Mouse (Mus musculus) forebrain, postnatal 0 days (tissue): ENCODE measurements around the gene Gm18596. TPM values are rescaled to one million over a fixed set of nuclear protein-coding genes. Genes with fewer than 3 reads are reported as not detected.
"Not testable (repeated sequence)": the region's sequence is repeated elsewhere in the genome, so short reads cannot be mapped to it uniquely, and the experiment has no call there.

ENCODE experiments used
- ATAC-seq: fragments of 200-750 bp; cut with Nextera tagmentation; 2 replicates; pipeline ENCODE4 v1.8.0; 2017; ENCODE audit warnings: mild to moderate bottlenecking, moderate library complexity
- DNase-seq: peaks from one replicate; pipeline ENCODE4 v3.0.0-alpha.2; 2015
- H3K27ac ChIP-seq: fragments of 300-500 bp; sonication (generic); 2 replicates; pipeline ENCODE4 v1.5.1; 2014; ENCODE audit warnings: low read depth, mild to moderate bottlenecking, antibody characterized with exemption, low read length, moderate library complexity, mixed read lengths
- H3K27me3 ChIP-seq: fragments of 300-500 bp; sonication (generic); 2 replicates; pipeline ENCODE4 v1.6.1; 2014; ENCODE audit warnings: mild to moderate bottlenecking, low read length, mixed read lengths; ENCODE audit not compliant: insufficient read depth
- H3K36me3 ChIP-seq: fragments of 300-500 bp; sonication (generic); 2 replicates; pipeline ENCODE4 v1.6.1; 2014; ENCODE audit warnings: mild to moderate bottlenecking, moderate library complexity; ENCODE audit not compliant: insufficient read depth
- H3K4me1 ChIP-seq: fragments of 300-500 bp; sonication (generic); 2 replicates; pipeline ENCODE4 v1.6.1; 2014; ENCODE audit warnings: antibody characterized with exemption; ENCODE audit not compliant: insufficient read depth
- H3K4me2 ChIP-seq: fragments of 300-500 bp; sonication (generic); 2 replicates; pipeline ENCODE4 v1.6.1; 2014; ENCODE audit warnings: low read depth, mild to moderate bottlenecking, moderate library complexity
- H3K4me3 ChIP-seq: fragments of 300-500 bp; sonication (generic); 2 replicates; pipeline ENCODE4 v1.5.1; 2014; ENCODE audit warnings: low read depth, low read length, mixed read lengths
- H3K9ac ChIP-seq: fragments of 300-500 bp; sonication (generic); 2 replicates; pipeline ENCODE4 v1.6.1; 2014; ENCODE audit warnings: mild to moderate bottlenecking
- H3K9me3 ChIP-seq: fragments of 300-500 bp; sonication (generic); 2 replicates; pipeline ENCODE4 v1.6.1; 2016; ENCODE audit warnings: low read length
- CTCF ChIP-seq: sonication (generic); IDR thresholded peaks from 2 replicates; pipeline ENCODE4 v1.5.1; 2016; ENCODE audit warnings: antibody characterized with exemption, control low read depth, low read depth
- WGBS: fragments of 180-500 bp; shearing (Covaris S2); extraction: QIAGEN DNeasy Blood & Tissue Kit; methylation state at CpG from one replicate; pipeline ENCODE4 v1.1.7; 2014; 5-methylcytosine and 5-hydroxymethylcytosine counted together
- polyA plus RNA-seq: library from polyadenylated mRNA; unstranded; fragments of >200 nt; fragmentation: Nextera tagmentation; extraction: Ambion mirVana; gene quantifications from 2 replicates; pipeline ENCODE4 v1.2.1, GENCODE M21; 2015
- total RNA-seq: library from RNA; depleted of rRNA; stranded (reverse); fragments of >200 nt; gene quantifications from 2 replicates; pipeline ENCODE4 v1.2.3, GENCODE M21; 2014

Gm18596 gene
- total and polyA plus RNA-seq, 2 experiments from 2014 or later, result not detected

DNA sequence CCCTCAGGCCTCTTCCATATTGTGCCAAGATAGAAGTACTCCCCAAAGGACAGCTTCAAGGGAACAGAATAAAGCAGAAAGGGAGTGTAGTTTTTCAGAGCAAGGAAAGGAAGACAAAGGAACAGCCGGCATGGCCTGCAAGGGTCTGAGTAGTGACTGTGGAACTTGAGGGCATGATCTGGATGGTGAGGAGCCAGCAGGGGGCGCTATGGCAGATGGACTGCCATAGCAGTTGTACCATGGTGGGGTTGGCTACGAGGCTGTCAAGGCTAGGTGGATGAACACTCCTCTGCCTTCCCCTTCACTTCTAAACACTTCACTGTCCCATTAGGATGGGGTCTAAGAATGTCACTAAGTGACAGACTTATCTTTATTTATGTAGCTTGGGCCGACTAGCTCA lies 13.2 kb downstream of the Gm18596 start:
- no peak overlapping the region for H3K4me2 ChIP-seq
- WGBS, result 46% methylated on average over 4 of the region's 4 CpGs
- no peaks in the 10 kb centered on the region for H3K4me1 ChIP-seq
- H3K9ac ChIP-seq, result no peak overlapping the region
- ATAC-seq (no peak), DNase-seq (no peak)
- no peak overlapping the region for H3K27ac ChIP-seq
- no peak overlapping the region for H3K4me3 ChIP-seq
- H3K36me3 ChIP-seq, result no peaks in the 10 kb centered on the region
- no peak; the same call in 1 of the 2 replicates for TF ChIP-seq CTCF
- H3K27me3 ChIP-seq, result no peaks in the 10 kb centered on the region
- no peaks in the 10 kb centered on the region for H3K9me3 ChIP-seq

DNA sequence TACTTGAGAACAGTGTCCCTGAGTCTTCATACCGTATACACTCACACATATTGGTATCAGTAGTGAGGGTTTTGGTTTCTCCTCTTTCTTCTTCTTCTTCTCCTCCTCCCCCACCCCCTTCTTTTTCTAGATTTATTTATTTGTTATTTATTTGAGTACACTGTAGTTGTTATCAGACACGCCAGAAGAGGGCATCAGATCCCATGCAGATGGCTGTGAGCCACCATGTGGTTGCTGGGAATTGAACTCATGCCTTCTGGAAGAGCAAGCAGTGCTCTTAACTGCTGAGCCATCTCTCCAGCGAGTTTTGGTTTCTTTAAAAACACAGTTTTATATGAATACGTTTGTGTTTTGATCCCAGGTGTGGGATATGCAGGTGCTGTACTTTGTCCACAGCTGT lies 14.2 kb downstream of the Gm18596 start:
- DNase-seq (no peak), ATAC-seq (no peak)
- no peaks in the 10 kb centered on the region for H3K9me3 ChIP-seq
- H3K27me3 ChIP-seq, result no peaks in the 10 kb centered on the region
- no peak overlapping the region for H3K27ac ChIP-seq
- H3K36me3 ChIP-seq, result no peaks in the 10 kb centered on the region
- WGBS, result 61% methylated on average over 4 of the region's 4 CpGs
- H3K4me3 ChIP-seq, result no peak overlapping the region
- no peaks in the 10 kb centered on the region for H3K4me1 ChIP-seq
- TF ChIP-seq CTCF, result no peak
- H3K4me2 ChIP-seq, result no peak overlapping the region
- H3K9ac ChIP-seq, result no peak overlapping the region

DNA sequence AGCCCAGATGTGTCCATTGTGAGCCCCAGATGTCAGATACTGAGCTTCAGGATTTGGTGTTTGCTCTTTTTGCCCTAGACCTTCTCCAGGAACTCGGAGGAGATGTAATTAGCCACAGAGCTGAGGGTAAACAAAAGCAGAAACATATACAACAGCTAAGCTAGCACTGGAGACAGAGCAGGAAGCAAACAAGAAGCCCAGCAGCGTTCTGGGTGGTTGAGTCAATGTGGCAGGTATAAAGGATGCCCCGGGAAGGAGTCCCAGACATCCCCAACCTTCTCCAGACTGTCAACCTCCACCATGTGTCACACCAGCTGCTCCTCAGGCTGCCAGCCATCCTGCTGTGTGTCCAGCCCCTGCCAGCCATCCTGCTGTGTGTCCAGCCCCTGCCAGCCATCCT lies 16.3 kb downstream of the Gm18596 start, which contains the start of gene Gm10100:
Gene Gm10100, plus strand, starts transcription at position 301 of the 400 bp plus-strand sequence.
- no peak within 1 kb of the TSS for H3K4me3 ChIP-seq
- TF ChIP-seq CTCF, result no peak
- H3K27ac ChIP-seq, result no peak within 1 kb of the TSS
- H3K27me3 ChIP-seq, result no peaks in the 10 kb centered on the region
- WGBS, result 21% methylated on average over 3 of the region's 3 CpGs
- no peak for DNase-seq
- H3K9me3 ChIP-seq, result no peaks in the 10 kb centered on the region
- H3K4me1 ChIP-seq, result no peaks in the 10 kb centered on the region
- ATAC-seq, result no peak
- H3K36me3 ChIP-seq, result no peaks in the 10 kb centered on the region
- no peak within 1 kb of the TSS for H3K9ac ChIP-seq
- no peak within 1 kb of the TSS for H3K4me2 ChIP-seq

DNA sequence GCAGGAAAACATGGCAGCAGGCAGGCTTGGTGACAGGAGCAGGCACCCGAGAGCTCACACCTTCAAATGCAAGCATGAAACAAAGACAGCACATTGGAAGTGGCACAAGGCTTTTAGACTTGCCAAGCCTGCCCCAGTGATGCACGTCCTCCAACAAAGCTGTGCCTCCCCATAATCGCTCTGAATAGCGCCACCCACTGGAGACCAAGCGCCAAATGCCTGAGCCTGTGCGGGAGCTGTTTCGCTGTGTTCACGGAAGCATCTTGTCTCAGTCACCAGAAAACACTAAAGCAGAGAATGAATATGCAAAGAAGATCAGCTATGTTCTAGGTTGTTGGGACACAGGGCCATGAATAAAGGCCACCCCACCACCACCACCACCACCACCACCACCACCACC lies 17.6 kb downstream of the Gm18596 start:
- WGBS, result 72% methylated on average over 8 of the region's 8 CpGs

DNA sequence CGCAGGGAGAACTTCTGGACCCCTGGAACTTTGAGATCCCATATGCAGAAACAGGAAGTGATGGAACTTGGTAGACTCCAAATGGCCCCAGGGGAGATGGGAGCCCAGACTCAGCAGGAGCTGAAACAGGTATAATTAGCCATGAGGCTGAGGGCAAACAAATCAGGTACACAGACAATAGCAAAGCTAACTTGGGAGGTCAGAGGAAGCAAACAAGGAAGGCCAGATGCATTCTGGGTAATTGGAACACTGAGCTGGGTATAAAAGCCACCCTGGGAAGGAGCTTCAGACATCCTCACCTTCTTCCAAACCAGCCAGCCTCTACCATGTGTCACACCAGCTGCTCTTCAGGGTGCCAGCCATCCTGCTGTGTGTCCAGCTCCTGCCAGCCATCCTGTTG lies 22.1 kb downstream of the Gm18596 start, which contains the start of gene Krtap12-1:
Gene Krtap12-1, plus strand, starts transcription at position 301 of the 400 bp plus-strand sequence.
- not testable (repeated sequence) for H3K9me3 ChIP-seq, DNase-seq, H3K4me2 ChIP-seq, H3K27ac ChIP-seq, H3K27me3 ChIP-seq, H3K4me1 ChIP-seq, H3K4me3 ChIP-seq, ATAC-seq, H3K36me3 ChIP-seq, H3K9ac ChIP-seq
- WGBS, result 73% methylated on average over 1 of the region's 1 CpGs

More for the DNA sequence above, 17.6 kb downstream of the Gm18596 start:
- Histone ChIP-seq H3K4me3 (no peak overlapping the region), H3K9ac (no peak overlapping the region), H3K27me3 (no peaks in the 10 kb centered on the region), H3K27ac (no peak overlapping the region), H3K9me3 (no peaks in the 10 kb centered on the region), H3K4me1 (no peaks in the 10 kb centered on the region), H3K36me3 (no peaks in the 10 kb centered on the region), H3K4me2 (no peak overlapping the region)
- DNase-seq (no peak), ATAC-seq (no peak)
- no peak for TF ChIP-seq CTCF

DNA sequence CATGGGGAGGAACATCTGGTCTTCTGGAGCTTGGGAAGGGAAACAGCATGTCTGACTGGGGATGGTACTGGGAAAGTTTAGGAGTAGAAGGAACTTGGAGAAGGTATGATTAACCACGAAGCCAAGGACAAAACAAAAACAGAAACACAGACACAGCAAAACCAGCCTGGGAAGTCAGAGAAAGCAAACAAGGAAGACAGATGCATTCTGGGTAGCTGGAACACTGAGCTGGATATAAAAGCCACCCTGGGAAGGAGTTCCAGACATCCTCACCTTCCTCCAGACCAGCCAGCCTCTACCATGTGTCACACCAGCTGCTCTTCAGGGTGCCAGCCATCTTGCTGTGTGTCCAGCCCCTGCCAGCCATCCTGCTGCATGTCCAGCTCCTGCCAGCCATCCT lies 26.9 kb downstream of the Gm18596 start, which contains the start of gene Gm10142:
Gene Gm10142, plus strand, starts transcription at position 301 of the 400 bp plus-strand sequence.
- H3K9ac ChIP-seq, result no peak within 1 kb of the TSS
- H3K4me1 ChIP-seq, result no peaks in the 10 kb centered on the region
- no peaks in the 10 kb centered on the region for H3K36me3 ChIP-seq
- H3K4me2 ChIP-seq, result no peak within 1 kb of the TSS
- no peaks in the 10 kb centered on the region for H3K9me3 ChIP-seq
- no peaks in the 10 kb centered on the region for H3K27me3 ChIP-seq
- H3K27ac ChIP-seq, result no peak within 1 kb of the TSS
- ATAC-seq (no peak), DNase-seq (no peak)
- 96% methylated on average over 1 of the region's 1 CpGs for WGBS
- no peak within 1 kb of the TSS for H3K4me3 ChIP-seq
- no peak for TF ChIP-seq CTCF

DNA sequence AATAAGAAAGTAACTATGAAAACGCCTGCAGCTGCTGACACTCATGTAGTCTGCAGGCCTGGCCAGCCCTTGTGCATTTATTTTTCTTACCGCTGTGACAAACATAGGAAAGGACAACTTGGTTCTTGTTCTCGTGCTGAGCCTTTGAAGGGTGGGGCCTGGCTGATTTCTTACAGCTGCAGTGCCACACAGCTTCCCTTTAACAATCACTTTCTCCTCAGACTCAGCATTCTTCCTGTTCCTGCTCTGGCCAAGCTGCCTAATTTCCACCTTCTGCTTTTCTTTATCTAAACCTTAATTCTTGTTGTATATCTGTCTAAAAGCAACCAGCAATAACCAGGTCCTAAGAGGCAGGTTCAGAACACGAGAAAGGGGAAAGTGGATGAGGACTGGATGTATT lies 28.7 kb downstream of the Gm18596 start:
- no peak for TF ChIP-seq CTCF
- no peak overlapping the region for H3K27ac ChIP-seq
- H3K9ac ChIP-seq, result no peak overlapping the region
- 74% methylated on average over 4 of the region's 4 CpGs for WGBS
- H3K9me3 ChIP-seq, result no peaks in the 10 kb centered on the region
- ATAC-seq (no peak), DNase-seq (no peak)
- H3K36me3 ChIP-seq, result no peaks in the 10 kb centered on the region
- H3K27me3 ChIP-seq, result no peaks in the 10 kb centered on the region
- no peak overlapping the region for H3K4me2 ChIP-seq
- H3K4me3 ChIP-seq, result no peak overlapping the region
- no peaks in the 10 kb centered on the region for H3K4me1 ChIP-seq

DNA sequence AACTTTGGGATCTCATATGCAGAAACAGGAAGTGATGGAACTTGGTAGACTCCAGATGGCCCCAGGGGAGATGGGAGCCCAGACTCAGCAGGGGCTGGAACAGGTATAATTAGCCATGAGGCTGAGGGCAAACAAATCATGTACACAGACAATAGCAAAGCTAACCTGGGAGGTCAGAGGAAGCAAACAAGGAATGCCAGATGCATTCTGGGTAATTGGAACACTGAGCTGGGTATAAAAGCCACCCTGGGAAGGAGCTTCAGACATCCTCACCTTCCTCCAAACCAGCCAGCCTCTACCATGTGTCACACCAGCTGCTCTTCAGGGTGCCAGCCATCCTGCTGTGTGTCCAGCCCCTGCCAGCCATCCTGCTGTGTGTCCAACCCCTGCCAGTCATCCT lies 31.3 kb downstream of the Gm18596 start, which contains the start of gene Gm10024:
Gene Gm10024, plus strand, starts transcription at position 301 of the 400 bp plus-strand sequence.
- H3K27me3 ChIP-seq, H3K27ac ChIP-seq, H3K4me1 ChIP-seq, H3K9me3 ChIP-seq, H3K36me3 ChIP-seq, ATAC-seq, H3K4me2 ChIP-seq, DNase-seq, H3K9ac ChIP-seq, H3K4me3 ChIP-seq: not testable (repeated sequence)
